Mouse (Mus musculus): Measurements from ENCODE around the gene Tmem184c. TPM values are rescaled to one million over a fixed set of nuclear protein-coding genes. Genes with fewer than 3 reads are reported as not detected.
A peak's percentile ranks its signal among the peaks of the same experiment; 100 is the strongest.

Gene Tmem184c
- polyA plus RNA-seq, 1 experiment from 2014 or later = 63.6 TPM

DNA sequence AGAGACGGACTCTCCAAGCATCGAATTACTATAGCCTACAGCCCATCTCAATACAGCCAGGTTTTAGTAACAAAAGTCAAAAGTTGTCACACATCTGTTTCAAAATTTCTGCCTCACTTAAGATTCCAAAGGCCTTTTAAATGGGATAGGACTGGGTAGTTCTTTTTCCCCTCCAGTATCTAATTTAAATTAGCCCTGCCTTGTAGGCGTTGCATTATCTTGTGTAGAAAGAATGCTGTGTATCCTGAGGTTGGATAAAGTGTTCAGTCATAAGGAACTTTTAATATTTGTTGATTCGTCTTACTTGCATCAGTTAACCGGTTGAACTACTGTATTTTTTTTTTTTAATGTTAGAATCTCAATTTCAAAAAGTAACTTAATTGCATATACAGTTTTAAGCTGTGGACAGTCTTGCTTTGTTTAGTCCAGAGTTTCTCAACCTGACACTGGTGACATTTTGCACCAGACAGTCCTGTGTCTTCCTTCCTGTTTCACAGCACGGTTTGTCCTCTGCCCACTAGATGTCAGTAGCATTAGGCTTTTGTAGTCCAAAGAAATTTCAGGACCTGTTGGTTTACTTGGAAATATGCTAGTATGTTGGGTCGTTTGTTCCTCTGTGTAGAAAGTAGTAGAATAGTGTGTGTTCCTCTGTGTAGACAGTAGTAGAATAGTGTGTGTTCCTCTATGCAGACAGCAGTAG lies 60.5 kb downstream of the Tmem184c start:
- H3K4me1 ChIP-seq (ENCODE audit: control insufficient read depth, insufficient read depth, low read length) = peaks cover 2% of the 10 kb centered on the region; the same call in 1 of the 2 replicates
- peak overlapping the region; percentile 91 for H3K9ac ChIP-seq (ENCODE audit: low read length)
- peak overlapping the region; percentile 65 for H3K4me2 ChIP-seq
- H3K27ac ChIP-seq (ENCODE audit: low read depth, low read length) = no peak overlapping the region
- WGBS = 27% methylated on average over 7 of the region's 7 CpGs
- H3K36me3 ChIP-seq (ENCODE audit: control insufficient read depth, insufficient read depth, low read length) = no peaks in the 10 kb centered on the region; the same call in 1 of the 2 replicates
- ATAC-seq (ENCODE audit: low FRiP score) (no peak), DNase-seq (ENCODE audit: low spot score, missing footprints) (peak; percentile 86)
- peak overlapping the region; percentile 82 for H3K4me3 ChIP-seq (ENCODE audit: low read depth, low read length)
- H3K27me3 ChIP-seq (ENCODE audit: control insufficient read depth, insufficient read depth, low read length) = no peaks in the 10 kb centered on the region
- H3K9me3 ChIP-seq (ENCODE audit: control insufficient read depth, low read length) = no peaks in the 10 kb centered on the region

DNA sequence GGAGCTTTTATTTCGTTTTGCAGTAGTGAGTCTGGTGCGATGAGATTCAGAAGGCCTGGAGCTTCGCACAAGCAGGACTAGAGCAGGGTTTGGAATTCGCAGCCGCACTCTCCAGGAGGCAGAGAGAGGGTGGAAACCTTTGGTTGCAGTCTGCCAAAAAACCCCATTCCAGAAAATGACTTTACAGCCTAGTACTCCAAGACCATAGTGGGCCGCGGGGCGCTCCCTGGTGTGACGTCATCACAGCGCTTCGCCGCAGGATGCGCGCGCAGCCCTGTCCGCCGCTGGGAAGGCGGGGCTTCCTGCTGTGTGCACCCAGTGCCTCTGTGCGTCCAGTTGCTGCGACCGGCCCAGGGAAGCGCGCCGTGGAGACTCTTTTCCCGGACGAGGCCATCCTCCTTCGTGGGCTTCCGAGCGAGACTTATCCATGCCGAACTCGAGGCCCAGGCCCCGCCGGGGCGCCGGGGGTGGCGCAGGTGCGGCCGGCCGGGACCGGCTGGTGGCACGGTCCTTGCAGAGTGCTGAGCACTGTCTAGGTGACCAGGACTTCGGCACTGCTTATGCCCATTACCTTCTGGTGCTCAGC lies 61.3 kb downstream of the Tmem184c start, which contains the start of gene Prmt9:
Prmt9 (plus strand) TSS at position 277 of the 586 bp plus-strand sequence.
- H3K9ac ChIP-seq (ENCODE audit: low read length) = peak within 1 kb of the TSS; percentile 91

More for the DNA sequence above, 61.3 kb downstream of the Tmem184c start, which contains the start of gene Prmt9:
- peak within 1 kb of the TSS; percentile 63 for H3K27ac ChIP-seq (ENCODE audit: low read depth, low read length)
- DNase-seq (ENCODE audit: low spot score, missing footprints) = peak; percentile 99
- H3K27me3 ChIP-seq (ENCODE audit: control insufficient read depth, insufficient read depth, low read length) = no peaks in the 10 kb centered on the region
- ATAC-seq (ENCODE audit: low FRiP score) = peak; percentile 96
- peak within 1 kb of the TSS; percentile 65 for H3K4me2 ChIP-seq
- peak within 1 kb of the TSS; percentile 82 for H3K4me3 ChIP-seq (ENCODE audit: low read depth, low read length)
- peaks cover 2% of the 10 kb centered on the region; the same call in 1 of the 2 replicates for H3K4me1 ChIP-seq (ENCODE audit: control insufficient read depth, insufficient read depth, low read length)
- no peaks in the 10 kb centered on the region for H3K9me3 ChIP-seq (ENCODE audit: control insufficient read depth, low read length)
- H3K36me3 ChIP-seq (ENCODE audit: control insufficient read depth, insufficient read depth, low read length) = no peaks in the 10 kb centered on the region; the same call in 1 of the 2 replicates
- 4% methylated on average over 42 of the region's 42 CpGs for WGBS

Other genes with a start within 250 kb of the Tmem184c start
- gene Arhgap10, start 92.7 kb downstream of the Tmem184c start, polyA plus RNA-seq (2014; fragmentation: Nextera tagmentation; extraction: Ambion mirVana) = 11.5 and 12.1 TPM in 2 replicates
- 22.7 and 24.0 TPM in 2 replicates for gene Prmt9, start 61.3 kb downstream of the Tmem184c start, polyA plus RNA-seq (2014; fragmentation: Nextera tagmentation; extraction: Ambion mirVana)
- 13.4 and 17.9 TPM in 2 replicates for gene Ednra, start 113.8 kb upstream of the Tmem184c start, polyA plus RNA-seq (2014; fragmentation: Nextera tagmentation; extraction: Ambion mirVana)

Data from midbrain, embryonic 11.5 days (tissue).